Mouse (Mus musculus) brown adipose tissue, adult 24 weeks (tissue): ENCODE results near the gene Gm4201. TPM values are rescaled to one million over a fixed set of nuclear protein-coding genes. Genes with fewer than 3 reads are reported as not detected.
"Not testable (repeated sequence)": the region's sequence is repeated elsewhere in the genome, so short reads cannot be mapped to it uniquely, and the experiment has no call there.

ENCODE experiments used
- H3K27ac ChIP-seq: fragments of 200-500 bp; replicated peaks from 2 replicates; pipeline ENCODE4 v1.5.1; 2012; ENCODE audit warnings: low read depth, mild to moderate bottlenecking, low read length
- H3K4me1 ChIP-seq: fragments of 200-500 bp; 2 replicates; pipeline ENCODE4 v1.6.1; 2012; ENCODE audit warnings: low read length, mixed read lengths; ENCODE audit not compliant: control insufficient read depth, insufficient read depth, insufficient read length
- H3K4me3 ChIP-seq: fragments of 200-500 bp; 2 replicates; pipeline ENCODE4 v1.5.1; 2012; ENCODE audit warnings: low read depth, mild to moderate bottlenecking, low read length, moderate library complexity; ENCODE audit not compliant: insufficient read depth
- polyA plus RNA-seq: library from polyadenylated mRNA; stranded (reverse); fragments of >200 nt; gene quantifications from 2 replicates; pipeline ENCODE4 v1.2.4, GENCODE M21; 2012; ENCODE audit not compliant: missing spikeins, insufficient read depth, insufficient read length

Gm4201 gene
- not detected in 2 replicates for polyA plus RNA-seq

GRCm38 (mm10) chr7:22565243-22565642, at the start of gene Gm4201:
TSS of gene Gm4201 (minus strand) at chr7:22565343.
- not testable (repeated sequence) for H3K27ac ChIP-seq, H3K4me1 ChIP-seq, H3K4me3 ChIP-seq

- not testable (repeated sequence) for H3K4me3 ChIP-seq, H3K27ac ChIP-seq, H3K4me1 ChIP-seq
These were observed 22.9 kb upstream of the Gm4201 start, which contains the start of gene Gm4565 for GRCm38 (mm10) chr7:22588027-22588426. TSS of gene Gm4565 (minus strand) at chr7:22588127.

GRCm38 (mm10) chr7:22534787-22535186, 30.4 kb downstream of the Gm4201 start, which contains the start of gene Gm8677:
TSS of gene Gm8677 (minus strand) at chr7:22534887.
- H3K4me3 ChIP-seq, H3K4me1 ChIP-seq, H3K27ac ChIP-seq: not testable (repeated sequence)

GRCm38 (mm10) chr7:22522667-22523066, 42.5 kb downstream of the Gm4201 start, which contains the start of gene Vmn1r152:
TSS of gene Vmn1r152 (plus strand) at chr7:22522967.
- H3K4me3 ChIP-seq, H3K4me1 ChIP-seq: not testable (repeated sequence)

More at GRCm38 (mm10) chr7:22522667-22523066, 42.5 kb downstream of the Gm4201 start, which contains the start of gene Vmn1r152:
- H3K27ac ChIP-seq: not testable (repeated sequence)

Other genes with a start within 250 kb of the Gm4201 start
- not detected in 2 replicates for gene Gm4187, start 235.6 kb downstream of the Gm4201 start, polyA plus RNA-seq
- not detected in 2 replicates for gene Gm8660, start 194.3 kb downstream of the Gm4201 start, polyA plus RNA-seq
- gene Vmn1r148, start 151.8 kb downstream of the Gm4201 start, polyA plus RNA-seq: not detected in 2 replicates
- not detected in 2 replicates for gene Vmn1r149, start 127.1 kb downstream of the Gm4201 start, polyA plus RNA-seq
- gene Gm10665, start 101.3 kb downstream of the Gm4201 start, polyA plus RNA-seq: not detected in 2 replicates
- gene Vmn1r151, start 65.7 kb downstream of the Gm4201 start, polyA plus RNA-seq: not detected in 2 replicates
- gene Vmn1r152, start 42.4 kb downstream of the Gm4201 start, polyA plus RNA-seq: not detected in 2 replicates
- not detected in 2 replicates for gene Gm8677, start 30.5 kb downstream of the Gm4201 start, polyA plus RNA-seq
- gene Gm4565, start 22.8 kb upstream of the Gm4201 start, polyA plus RNA-seq: not detected in 2 replicates
- gene Vmn1r155, start 92.7 kb upstream of the Gm4201 start, polyA plus RNA-seq: not detected in 2 replicates
- not detected in 2 replicates for gene Gm8693, start 127.0 kb upstream of the Gm4201 start, polyA plus RNA-seq
- gene Gm4567, start 154.4 kb upstream of the Gm4201 start, polyA plus RNA-seq: not detected in 2 replicates
- not detected in 2 replicates for gene Vmn1r157, start 196.4 kb upstream of the Gm4201 start, polyA plus RNA-seq
- gene Vmn1r158, start 225.4 kb upstream of the Gm4201 start, polyA plus RNA-seq: not detected in 2 replicates